Mouse (Mus musculus): Measurements from ENCODE around the gene Dtx3l. TPM values are rescaled to one million over a fixed set of nuclear protein-coding genes. Genes with fewer than 3 reads are reported as not detected.
A peak's percentile ranks its signal among the peaks of the same experiment; 100 is the strongest.

Gene Dtx3l
- total RNA-seq, 2 experiments from 2014 or later, result 4.8 TPM

DNA sequence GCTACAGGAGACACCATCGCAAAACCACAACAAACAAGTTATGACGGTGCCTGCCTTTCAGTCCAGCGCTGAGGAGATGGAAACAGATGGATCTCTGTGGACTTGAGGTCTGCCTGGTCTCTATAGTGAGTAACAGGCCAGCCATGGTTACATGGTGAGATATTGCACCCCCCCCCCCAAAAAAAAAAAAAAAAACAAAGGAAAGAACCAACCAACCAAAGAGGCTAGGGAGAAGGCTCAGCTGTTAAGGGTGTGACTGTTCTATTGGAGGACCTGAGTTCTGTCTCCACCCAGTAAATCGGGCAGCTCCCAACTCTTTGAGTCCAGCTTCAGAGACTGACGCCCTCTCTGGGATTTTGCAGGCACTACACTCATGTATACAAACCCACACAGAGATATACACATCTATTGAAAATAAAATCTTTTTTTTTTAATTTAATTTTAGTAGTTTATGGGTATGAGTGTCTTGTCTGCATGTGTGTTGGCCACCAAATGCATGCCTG, 13.7 kb upstream of the Dtx3l start:
- no peak for DNase-seq (ENCODE audit: low spot score in 2 of 2)
- no peak for TF ChIP-seq CTCF (conservative IDR thresholded peaks at IDR 0.05)
- Histone ChIP-seq H3K27ac (no peak overlapping the region), H3K4me3 (no peak overlapping the region)

- H3K27ac ChIP-seq, result no peak overlapping the region
- no peak for DNase-seq (ENCODE audit: low spot score in 2 of 2)
- no peak overlapping the region for H3K4me3 ChIP-seq
- TF ChIP-seq CTCF (conservative IDR thresholded peaks at IDR 0.05), result no peak
Observed at GRCm38 (mm10) chr16:35951216-35951615, 12.3 kb upstream of the Dtx3l start.

DNA sequence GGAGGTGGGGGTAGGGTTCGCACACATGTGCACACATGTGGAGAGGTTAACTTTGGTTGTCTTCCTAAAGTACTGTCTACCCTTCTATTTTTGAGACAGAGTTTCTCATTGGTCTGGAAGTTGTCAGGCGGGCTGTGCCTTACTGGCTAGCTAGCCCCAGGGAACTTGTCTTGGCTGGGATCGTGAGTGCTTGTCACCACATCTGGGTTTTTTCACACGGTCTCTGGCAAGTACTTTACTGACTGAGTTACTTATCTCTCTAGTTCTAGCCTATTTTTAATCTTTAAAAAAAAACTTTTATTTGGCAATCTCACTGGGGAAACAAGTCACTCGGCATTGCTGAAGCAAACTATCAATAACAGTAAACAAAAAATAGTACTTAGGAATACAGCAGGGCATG, 10.3 kb upstream of the Dtx3l start:
- Histone ChIP-seq H3K4me3 (no peak overlapping the region), H3K27ac (no peak overlapping the region)
- DNase-seq (ENCODE audit: low spot score in 2 of 2), result no peak
- no peak for TF ChIP-seq CTCF (conservative IDR thresholded peaks at IDR 0.05)

- Histone ChIP-seq H3K4me3 (no peak overlapping the region), H3K27ac (no peak overlapping the region)
- TF ChIP-seq CTCF (conservative IDR thresholded peaks at IDR 0.05), result peak; percentile 61
- DNase-seq (ENCODE audit: low spot score in 2 of 2), result no peak
Observed at GRCm38 (mm10) chr16:35941382-35941781, 2.4 kb upstream of the Dtx3l start.

- TF ChIP-seq CTCF (conservative IDR thresholded peaks at IDR 0.05), result peak; percentile 89
- Histone ChIP-seq H3K27ac (no peak overlapping the region), H3K4me3 (peak overlapping the region; percentile 88)
- DNase-seq (ENCODE audit: low spot score in 2 of 2), result peak; percentile 60 to 64
Observed at GRCm38 (mm10) chr16:35939690-35940089, 739 bp upstream of the Dtx3l start.

GRCm38 (mm10) chr16:35939261-35939660, 310 bp upstream of the Dtx3l start:
- peak overlapping the region; percentile 74 for H3K27ac ChIP-seq
- H3K4me3 ChIP-seq, result peak overlapping the region; percentile 88
- no peak for DNase-seq (ENCODE audit: low spot score in 2 of 2)
- no peak for TF ChIP-seq CTCF (conservative IDR thresholded peaks at IDR 0.05)

- Histone ChIP-seq H3K27ac (no peak overlapping the region), H3K4me3 (no peak overlapping the region)
- no peak for DNase-seq (ENCODE audit: low spot score in 2 of 2)
- TF ChIP-seq CTCF (conservative IDR thresholded peaks at IDR 0.05), result no peak
Observed at GRCm38 (mm10) chr16:35933181-35933580, 5.8 kb downstream of the Dtx3l start.

- Histone ChIP-seq H3K27ac (no peak overlapping the region), H3K4me3 (no peak overlapping the region)
- DNase-seq (ENCODE audit: low spot score in 2 of 2), result no peak
- no peak for TF ChIP-seq CTCF (conservative IDR thresholded peaks at IDR 0.05)
Observed at GRCm38 (mm10) chr16:35932179-35933055, 6.5 kb downstream of the Dtx3l start.

- H3K4me3 ChIP-seq, result no peak overlapping the region
- no peak for DNase-seq (ENCODE audit: low spot score in 2 of 2)
- TF ChIP-seq CTCF (conservative IDR thresholded peaks at IDR 0.05), result no peak
- no peak overlapping the region for H3K27ac ChIP-seq
Observed at GRCm38 (mm10) chr16:35924341-35924740, 14.6 kb downstream of the Dtx3l start.

GRCm38 (mm10) chr16:35923546-35924198, 15.3 kb downstream of the Dtx3l start:
- TF ChIP-seq CTCF (conservative IDR thresholded peaks at IDR 0.05), result no peak
- Histone ChIP-seq H3K27ac (no peak overlapping the region), H3K4me3 (no peak overlapping the region)
- DNase-seq (ENCODE audit: low spot score in 2 of 2), result no peak

GRCm38 (mm10) chr16:35922301-35922895, 16.6 kb downstream of the Dtx3l start:
- TF ChIP-seq CTCF (conservative IDR thresholded peaks at IDR 0.05), result no peak
- DNase-seq (ENCODE audit: low spot score in 2 of 2), result no peak

GRCm38 (mm10) chr16:35921676-35922235, 17.2 kb downstream of the Dtx3l start:
- no peak for TF ChIP-seq CTCF (conservative IDR thresholded peaks at IDR 0.05)
- H3K27ac ChIP-seq, result no peak overlapping the region
- no peak for DNase-seq (ENCODE audit: low spot score in 2 of 2)
- no peak overlapping the region for H3K4me3 ChIP-seq

More at GRCm38 (mm10) chr16:35922301-35922895, 16.6 kb downstream of the Dtx3l start:
- H3K4me3 ChIP-seq, result no peak overlapping the region
- no peak overlapping the region for H3K27ac ChIP-seq
